Mouse (Mus musculus) liver, embryonic 14.5 days (tissue): ENCODE data around the gene Lclat1. TPM values are rescaled to one million over a fixed set of nuclear protein-coding genes. Genes with fewer than 3 reads are reported as not detected.

ENCODE experiments used
- ATAC-seq: fragments of 200-750 bp; cut with Nextera tagmentation; 2 replicates; pipeline ENCODE4 v1.8.0; 2017; ENCODE audit warnings: moderate number of reproducible peaks, mild to moderate bottlenecking, moderate library complexity; ENCODE audit not compliant: insufficient read depth
- DNase-seq, 3 experiments: peaks; one replicate each; pipeline ENCODE4 v3.0.0-alpha.2; 2012 to 2013; ENCODE audit warnings: low read depth in 3 of 3, low spot score in 3 of 3
- H3K27ac ChIP-seq: fragments of 300-500 bp; sonication (generic); 2 replicates; pipeline ENCODE4 v1.5.1; 2014; ENCODE audit warnings: moderate library complexity, mild to moderate bottlenecking, control low read depth, inconsistent platforms
- H3K27me3 ChIP-seq: fragments of 300-500 bp; sonication (generic); 2 replicates; pipeline ENCODE4 v1.6.1; 2014; ENCODE audit warnings: mild to moderate bottlenecking, low read length, moderate library complexity; ENCODE audit not compliant: control insufficient read depth, insufficient read depth
- H3K36me3 ChIP-seq: fragments of 300-500 bp; sonication (generic); replicated peaks from 2 replicates; pipeline ENCODE4 v1.6.1; 2014; ENCODE audit warnings: low read depth; ENCODE audit not compliant: control insufficient read depth, insufficient read depth
- H3K4me1 ChIP-seq, 2 experiments: fragments of 200-500 bp in 1 of 2; fragments of 300-500 bp in 1 of 2; sonication (generic) in 1 of 2; replicated peaks; 2 replicates each; pipeline ENCODE4 v1.6.1; 2012 to 2014; ENCODE audit warnings: antibody characterized with exemption in 1 of 2, inconsistent platforms in 1 of 2, low read length in 1 of 2; ENCODE audit not compliant: control insufficient read depth in 2 of 2, insufficient read depth in 2 of 2
- H3K4me2 ChIP-seq: fragments of 300-500 bp; sonication (generic); 2 replicates; pipeline ENCODE4 v1.6.1; 2014; ENCODE audit warnings: low read depth, mild to moderate bottlenecking, control low read depth, moderate library complexity
- H3K4me3 ChIP-seq, 2 experiments: fragments of 200-500 bp in 1 of 2; fragments of 300-500 bp in 1 of 2; sonication (generic) in 1 of 2; 2 replicates each; pipeline ENCODE4 v1.5.1; 2012 to 2014; ENCODE audit warnings: low read depth in 2 of 2, low read length in 2 of 2, mild to moderate bottlenecking in 2 of 2, control low read depth in 1 of 2, inconsistent platforms in 1 of 2, moderate library complexity in 1 of 2; ENCODE audit not compliant: insufficient read depth in 1 of 2
- H3K9ac ChIP-seq: fragments of 300-500 bp; sonication (generic); replicated peaks from 2 replicates; pipeline ENCODE4 v1.6.1; 2014; ENCODE audit warnings: mild to moderate bottlenecking, control low read depth, moderate library complexity
- H3K9me3 ChIP-seq: fragments of 300-500 bp; sonication (generic); 2 replicates; pipeline ENCODE4 v1.6.1; 2016; ENCODE audit warnings: low read length, mixed read lengths; ENCODE audit not compliant: control insufficient read depth
- CTCF ChIP-seq: IDR thresholded peaks from 2 replicates; pipeline ENCODE4 v1.5.1; 2016; ENCODE audit warnings: antibody characterized with exemption, low read depth, control low read depth
- EP300 ChIP-seq: IDR thresholded peaks from 2 replicates; pipeline ENCODE4 v1.6.1; 2016; ENCODE audit warnings: antibody characterized with exemption, low read depth
- WGBS: fragments of 180-500 bp; shearing (Covaris S2); extraction: QIAGEN DNeasy Blood & Tissue Kit; methylation state at CpG from one replicate; pipeline ENCODE4 v1.1.7; 2014; ENCODE audit not compliant: insufficient replicate concordance; 5-methylcytosine and 5-hydroxymethylcytosine counted together
- polyA plus RNA-seq, 2 experiments: library from polyadenylated mRNA; depleted of rRNA in 1 of 2; stranded (reverse) in 1 of 2; unstranded in 1 of 2; fragments of >200 nt; fragmentation: Nextera tagmentation in 1 of 2; extraction: Ambion mirVana in 1 of 2; gene quantifications; 2 replicates each; pipeline versions ENCODE4 v1.2.1 to v1.2.3; 2012 to 2014

Lclat1 gene
- polyA plus RNA-seq, 2 experiments = 1.8 to 4.5 TPM

GRCm38 (mm10) chr17:73263077-73263501 lies 155.3 kb downstream of the Lclat1 start:
- H3K27ac ChIP-seq = no peak overlapping the region
- H3K27me3 ChIP-seq = no peaks in the 10 kb centered on the region
- DNase-seq = peak in 1 of 3 experiments; percentile 40
- no peaks in the 10 kb centered on the region; a peak in 1 of 4 replicates for H3K4me1 ChIP-seq
- H3K9ac ChIP-seq = no peak overlapping the region
- H3K4me3 ChIP-seq = no peak overlapping the region
- no peak for ATAC-seq
- 34% methylated on average over 8 of the region's 8 CpGs for WGBS
- H3K9me3 ChIP-seq = no peaks in the 10 kb centered on the region
- H3K36me3 ChIP-seq = no peaks in the 10 kb centered on the region
- no peak overlapping the region for H3K4me2 ChIP-seq
- TF ChIP-seq CTCF = no peak
- no peak for TF ChIP-seq EP300

- Histone ChIP-seq H3K4me1 (no peaks in the 10 kb centered on the region), H3K4me2 (no peak overlapping the region), H3K27me3 (no peaks in the 10 kb centered on the region), H3K4me3 (no peak overlapping the region), H3K9me3 (no peaks in the 10 kb centered on the region), H3K27ac (no peak overlapping the region), H3K9ac (no peak overlapping the region), H3K36me3 (no peaks in the 10 kb centered on the region)
- TF ChIP-seq CTCF = no peak
- no peak for TF ChIP-seq EP300
- no peak for ATAC-seq
- DNase-seq = no peak
- WGBS = 36% methylated on average over 15 of the region's 15 CpGs
Measured at GRCm38 (mm10) chr17:73270871-73271796, 163.3 kb downstream of the Lclat1 start.

GRCm38 (mm10) chr17:73271797-73272600 lies 164.2 kb downstream of the Lclat1 start:
- Histone ChIP-seq H3K36me3 (no peaks in the 10 kb centered on the region), H3K27me3 (no peaks in the 10 kb centered on the region), H3K9me3 (no peaks in the 10 kb centered on the region), H3K4me1 (no peaks in the 10 kb centered on the region), H3K4me2 (no peak overlapping the region), H3K4me3 (no peak overlapping the region), H3K9ac (no peak overlapping the region), H3K27ac (no peak overlapping the region)
- WGBS = 73% methylated on average over 7 of the region's 7 CpGs
- no peak for DNase-seq
- TF ChIP-seq CTCF = no peak
- no peak for TF ChIP-seq EP300
- no peak for ATAC-seq

- H3K4me2 ChIP-seq = no peak overlapping the region
- ATAC-seq = no peak
- TF ChIP-seq EP300 = no peak
- TF ChIP-seq CTCF = no peak
- no peaks in the 10 kb centered on the region for H3K4me1 ChIP-seq
- H3K27ac ChIP-seq = no peak overlapping the region
- no peak overlapping the region for H3K9ac ChIP-seq
- H3K27me3 ChIP-seq = no peaks in the 10 kb centered on the region
- no peak for DNase-seq
- 32% methylated on average over 7 of the region's 7 CpGs for WGBS
- no peaks in the 10 kb centered on the region for H3K36me3 ChIP-seq
- no peaks in the 10 kb centered on the region for H3K9me3 ChIP-seq
- no peak overlapping the region for H3K4me3 ChIP-seq
Measured at GRCm38 (mm10) chr17:73273809-73274208, 166.0 kb downstream of the Lclat1 start.

GRCm38 (mm10) chr17:73275066-73275465 lies 167.3 kb downstream of the Lclat1 start:
- no peaks in the 10 kb centered on the region for H3K9me3 ChIP-seq
- TF ChIP-seq CTCF (no peak), EP300 (no peak)
- H3K27me3 ChIP-seq = no peaks in the 10 kb centered on the region
- ATAC-seq (no peak), DNase-seq (no peak)
- WGBS = 77% methylated on average over 10 of the region's 10 CpGs
- H3K4me1 ChIP-seq = no peaks in the 10 kb centered on the region
- H3K36me3 ChIP-seq = no peaks in the 10 kb centered on the region
- no peak overlapping the region for H3K4me2 ChIP-seq
- H3K4me3 ChIP-seq = no peak overlapping the region
- H3K27ac ChIP-seq = no peak overlapping the region
- H3K9ac ChIP-seq = no peak overlapping the region
